Mouse (Mus musculus) cortical plate, adult 2 months (tissue): Measurements from ENCODE around the gene Prpf6.

ENCODE experiments used
- CTCF ChIP-seq: fragments of 200-500 bp; IDR thresholded peaks from 2 replicates; pipeline ENCODE4 v1.5.1; 2011; ENCODE audit warnings: mild to moderate bottlenecking, control low read depth, low read length; ENCODE audit not compliant: insufficient read depth; ENCODE audit errors: extremely low read depth
- POLR2A ChIP-seq: fragments of 200-500 bp; IDR thresholded peaks from 2 replicates; pipeline ENCODE4 v1.6.1; 2011; ENCODE audit warnings: mild to moderate bottlenecking, low read length, control low read depth; ENCODE audit not compliant: insufficient read depth; ENCODE audit errors: extremely low read depth

GRCm38 (mm10) chr2:181662620-181663297 is 71.1 kb downstream of the Prpf6 start:
- TF ChIP-seq CTCF (no peak), POLR2A (no peak)
